Mouse (Mus musculus): ENCODE results near the gene Arhgef3. TPM values are rescaled to one million over a fixed set of nuclear protein-coding genes. Genes with fewer than 3 reads are reported as not detected.

Arhgef3 gene
- total and polyA plus RNA-seq, 2 experiments from 2014 or later: 17.9 to 21.4 TPM

DNA sequence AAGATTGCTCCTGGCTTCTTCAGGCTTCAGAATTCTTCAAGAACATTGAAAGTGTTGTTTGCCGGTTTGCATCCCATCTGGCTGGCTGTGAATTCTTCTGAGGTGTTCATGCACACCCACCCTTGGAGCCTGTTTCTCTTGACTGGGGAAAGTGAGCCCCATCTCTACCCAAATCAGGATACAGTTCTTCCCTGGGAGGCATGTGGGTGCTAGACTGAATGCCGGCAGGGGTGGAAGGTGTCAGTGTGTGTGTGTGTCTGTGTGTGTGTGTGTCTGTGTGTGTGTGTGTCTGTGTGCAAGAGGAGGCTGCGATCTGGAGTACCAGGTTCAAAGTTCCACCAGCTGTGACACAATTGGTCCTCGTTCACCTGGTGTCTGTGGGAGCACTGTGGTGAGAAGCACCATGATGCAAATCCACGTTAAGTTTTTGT, 114.3 kb downstream of the Arhgef3 start:
- H3K36me3 ChIP-seq (replicated peaks; ENCODE audit: control insufficient read depth, insufficient read depth, low read length): no peaks in the 10 kb centered on the region
- no peak overlapping the region for H3K9ac ChIP-seq (replicated peaks; ENCODE audit: low read depth, low read length)
- TF ChIP-seq CTCF (IDR thresholded peaks at IDR 0.05; ENCODE audit: low read depth) (no peak), EP300 (IDR thresholded peaks at IDR 0.05; ENCODE audit: low read depth) (no peak)
- ATAC-seq (ENCODE audit: insufficient read depth, low read depth) (no peak), DNase-seq (ENCODE audit: low spot score) (no peak)
- H3K4me3 ChIP-seq (ENCODE audit: low read depth, low read length): no peak overlapping the region
- no peaks in the 10 kb centered on the region for H3K9me3 ChIP-seq (replicated peaks; ENCODE audit: control insufficient read depth, low read length)
- WGBS: 70% methylated on average over 5 of the region's 5 CpGs
- no peak overlapping the region for H3K4me2 ChIP-seq (ENCODE audit: low read depth, low read length)
- H3K27ac ChIP-seq (ENCODE audit: low read depth): peak overlapping the region; percentile 91
- peaks cover 33% of the 10 kb centered on the region for H3K4me1 ChIP-seq (ENCODE audit: control insufficient read depth, insufficient read depth)
- no peaks in the 10 kb centered on the region for H3K27me3 ChIP-seq (ENCODE audit: control insufficient read depth, insufficient read depth, low read length)

DNA sequence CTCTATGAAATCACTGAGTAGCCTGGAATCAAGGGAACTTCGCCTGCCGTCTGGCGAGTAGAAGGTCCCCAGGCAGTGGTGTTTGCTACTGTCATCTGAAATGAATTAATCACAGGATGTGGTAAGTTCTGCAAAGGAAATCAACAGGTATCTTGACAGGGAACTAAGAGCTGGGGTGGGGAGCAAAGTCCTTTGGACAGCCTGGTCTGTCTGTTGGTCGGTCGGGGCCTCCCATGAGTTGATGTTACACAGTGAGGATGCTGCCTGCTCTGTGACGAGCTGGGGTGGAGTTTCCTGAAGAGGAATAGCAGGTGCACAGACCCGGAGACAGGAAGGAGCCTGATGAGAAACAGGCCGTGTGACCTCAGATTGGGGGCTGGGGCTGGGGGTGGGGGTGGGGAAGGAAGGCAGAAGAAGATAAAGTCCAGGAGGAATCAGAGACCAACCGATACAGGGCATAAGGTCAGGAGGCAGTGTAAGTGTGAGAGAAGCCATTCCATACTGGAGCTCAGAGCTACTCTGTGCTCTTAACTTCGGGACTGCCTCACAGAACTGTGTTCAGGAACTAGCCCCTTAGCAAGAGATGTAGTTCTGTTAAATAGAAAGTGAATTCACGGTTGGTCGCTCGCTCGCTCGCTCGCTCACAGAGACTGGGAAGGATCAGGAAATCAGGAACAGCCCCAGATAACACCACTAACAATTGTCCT, 114.9 kb downstream of the Arhgef3 start:
- Histone ChIP-seq H3K4me1 (ENCODE audit: control insufficient read depth, insufficient read depth) (peaks cover 33% of the 10 kb centered on the region), H3K27me3 (ENCODE audit: control insufficient read depth, insufficient read depth, low read length) (no peaks in the 10 kb centered on the region), H3K9ac (replicated peaks; ENCODE audit: low read depth, low read length) (no peak overlapping the region), H3K4me3 (ENCODE audit: low read depth, low read length) (no peak overlapping the region), H3K36me3 (replicated peaks; ENCODE audit: control insufficient read depth, insufficient read depth, low read length) (no peaks in the 10 kb centered on the region), H3K27ac (ENCODE audit: low read depth) (peak overlapping the region; percentile 91), H3K9me3 (replicated peaks; ENCODE audit: control insufficient read depth, low read length) (no peaks in the 10 kb centered on the region), H3K4me2 (ENCODE audit: low read depth, low read length) (peak overlapping the region; percentile 47; the same call in 1 of the 2 replicates)
- 39% methylated on average over 16 of the region's 16 CpGs for WGBS
- DNase-seq (ENCODE audit: low spot score) (no peak), ATAC-seq (ENCODE audit: insufficient read depth, low read depth) (peak; percentile 33; the same call in 1 of the 2 replicates)
- TF ChIP-seq EP300 (IDR thresholded peaks at IDR 0.05; ENCODE audit: low read depth) (no peak), CTCF (IDR thresholded peaks at IDR 0.05; ENCODE audit: low read depth) (no peak)

DNA sequence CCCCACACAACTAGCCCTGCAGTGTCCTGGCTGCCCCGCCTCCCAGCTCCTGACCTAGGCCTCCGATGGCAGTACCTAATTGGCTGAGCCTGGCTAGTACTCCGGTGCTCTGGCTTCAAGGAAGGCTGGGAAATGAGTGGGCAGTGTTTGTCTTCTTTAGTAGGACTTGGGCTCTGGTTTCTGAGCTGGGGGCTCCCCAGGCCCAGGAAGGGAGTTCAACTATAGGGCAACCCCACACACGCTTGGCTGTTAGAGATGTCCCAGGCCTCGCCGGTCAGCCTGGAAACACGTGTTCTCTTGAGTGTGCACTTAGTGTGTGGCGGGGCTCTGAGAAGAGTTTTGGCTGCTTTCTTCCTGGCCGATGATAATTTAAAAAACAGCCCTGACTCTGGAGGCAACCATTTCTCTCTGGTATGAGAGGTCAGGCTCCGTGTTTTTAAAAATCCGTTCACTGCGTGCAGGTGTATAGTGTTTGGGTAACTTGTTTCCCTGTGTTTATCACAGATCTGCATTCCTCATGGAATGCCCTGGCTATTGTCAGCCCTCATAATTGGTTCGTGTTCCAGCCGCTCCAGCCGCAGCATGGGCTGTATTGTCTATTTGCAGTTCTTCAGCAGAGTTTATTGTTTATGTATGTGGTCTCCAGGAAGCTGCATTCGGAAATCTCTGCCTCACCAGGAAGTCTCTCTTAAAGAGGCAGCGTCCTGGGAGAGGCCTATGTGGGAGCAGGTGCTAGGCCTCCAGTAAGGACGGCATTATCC, 115.7 kb downstream of the Arhgef3 start:
- Histone ChIP-seq H3K27me3 (ENCODE audit: control insufficient read depth, insufficient read depth, low read length) (no peaks in the 10 kb centered on the region), H3K4me1 (ENCODE audit: control insufficient read depth, insufficient read depth) (peaks cover 33% of the 10 kb centered on the region), H3K9me3 (replicated peaks; ENCODE audit: control insufficient read depth, low read length) (no peaks in the 10 kb centered on the region), H3K36me3 (replicated peaks; ENCODE audit: control insufficient read depth, insufficient read depth, low read length) (no peaks in the 10 kb centered on the region), H3K9ac (replicated peaks; ENCODE audit: low read depth, low read length) (no peak overlapping the region), H3K4me3 (ENCODE audit: low read depth, low read length) (peak overlapping the region; percentile 7; the same call in 1 of the 2 replicates), H3K27ac (ENCODE audit: low read depth) (peak overlapping the region; percentile 91), H3K4me2 (ENCODE audit: low read depth, low read length) (peak overlapping the region; percentile 47)
- TF ChIP-seq EP300 (IDR thresholded peaks at IDR 0.05; ENCODE audit: low read depth) (no peak; the same call in none of the 2 replicates), CTCF (IDR thresholded peaks at IDR 0.05; ENCODE audit: low read depth) (no peak)
- ATAC-seq (ENCODE audit: insufficient read depth, low read depth): peak; percentile 83
- 10% methylated on average over 18 of the region's 18 CpGs for WGBS
- peak; percentile 83 for DNase-seq (ENCODE audit: low spot score)

- H3K4me3 ChIP-seq (ENCODE audit: low read depth, low read length): no peak overlapping the region
- DNase-seq (ENCODE audit: low spot score) (no peak), ATAC-seq (ENCODE audit: insufficient read depth, low read depth) (no peak)
- H3K36me3 ChIP-seq (replicated peaks; ENCODE audit: control insufficient read depth, insufficient read depth, low read length): no peaks in the 10 kb centered on the region
- H3K9ac ChIP-seq (replicated peaks; ENCODE audit: low read depth, low read length): no peak overlapping the region
- H3K27ac ChIP-seq (ENCODE audit: low read depth): peak overlapping the region; percentile 91
- peaks cover 33% of the 10 kb centered on the region for H3K4me1 ChIP-seq (ENCODE audit: control insufficient read depth, insufficient read depth)
- 80% methylated on average over 8 of the region's 8 CpGs for WGBS
- TF ChIP-seq CTCF (IDR thresholded peaks at IDR 0.05; ENCODE audit: low read depth): no peak
- TF ChIP-seq EP300 (IDR thresholded peaks at IDR 0.05; ENCODE audit: low read depth): no peak
- no peaks in the 10 kb centered on the region for H3K9me3 ChIP-seq (replicated peaks; ENCODE audit: control insufficient read depth, low read length)
- no peaks in the 10 kb centered on the region for H3K27me3 ChIP-seq (ENCODE audit: control insufficient read depth, insufficient read depth, low read length)
- no peak overlapping the region for H3K4me2 ChIP-seq (ENCODE audit: low read depth, low read length)
These were observed 116.8 kb downstream of the Arhgef3 start for GRCm38 (mm10) chr14:27231506-27231905.

DNA sequence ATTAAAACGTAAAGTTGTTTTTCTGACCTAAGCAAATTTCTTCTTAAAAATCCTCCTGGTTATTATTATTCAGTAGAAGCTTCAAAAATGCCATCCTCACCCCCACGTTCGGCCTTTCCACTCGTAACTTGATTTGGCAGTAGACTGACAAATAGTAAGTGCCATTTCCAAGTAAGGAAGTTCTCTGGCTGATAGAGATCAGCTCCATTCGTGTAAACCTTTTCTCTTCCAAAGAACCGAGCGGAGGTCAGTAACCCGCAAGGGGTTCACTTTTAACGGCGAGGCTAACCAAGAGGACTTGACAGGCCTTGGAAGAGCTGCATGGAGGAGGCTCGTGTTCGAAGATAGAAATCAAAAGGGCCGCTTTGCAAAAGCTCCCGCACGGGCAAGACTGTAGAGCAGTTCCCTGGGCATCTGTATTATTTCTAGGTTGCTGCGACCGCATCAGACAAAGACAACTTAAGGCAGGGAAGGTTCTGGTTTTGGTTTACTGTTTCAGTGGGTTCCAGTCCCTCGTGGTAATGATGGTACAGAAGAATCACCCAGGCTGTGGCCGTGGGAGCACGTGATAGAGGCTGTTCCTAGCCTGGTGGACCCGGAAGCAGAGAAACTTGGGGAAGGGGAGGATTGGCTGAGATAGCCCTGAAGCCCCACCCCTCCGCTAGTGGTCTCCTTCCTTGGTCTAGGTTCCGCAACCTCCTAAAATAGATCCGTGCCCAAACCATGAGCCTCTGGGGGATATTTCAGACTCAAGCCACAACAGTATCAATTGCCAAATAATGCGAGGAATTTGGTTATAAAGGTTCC, 117.5 kb downstream of the Arhgef3 start:
- ATAC-seq (ENCODE audit: insufficient read depth, low read depth) (no peak), DNase-seq (ENCODE audit: low spot score) (no peak)
- Histone ChIP-seq H3K9me3 (replicated peaks; ENCODE audit: control insufficient read depth, low read length) (no peaks in the 10 kb centered on the region), H3K4me1 (ENCODE audit: control insufficient read depth, insufficient read depth) (peaks cover 34% of the 10 kb centered on the region), H3K4me2 (ENCODE audit: low read depth, low read length) (no peak overlapping the region), H3K36me3 (replicated peaks; ENCODE audit: control insufficient read depth, insufficient read depth, low read length) (no peaks in the 10 kb centered on the region), H3K9ac (replicated peaks; ENCODE audit: low read depth, low read length) (no peak overlapping the region), H3K27me3 (ENCODE audit: control insufficient read depth, insufficient read depth, low read length) (no peaks in the 10 kb centered on the region), H3K4me3 (ENCODE audit: low read depth, low read length) (no peak overlapping the region), H3K27ac (ENCODE audit: low read depth) (0 out of 2 replicates have a peak overlapping the region, but pooled peaks have one; percentile 91)
- WGBS: 80% methylated on average over 25 of the region's 25 CpGs
- no peak for TF ChIP-seq CTCF (IDR thresholded peaks at IDR 0.05; ENCODE audit: low read depth)
- TF ChIP-seq EP300 (IDR thresholded peaks at IDR 0.05; ENCODE audit: low read depth): no peak
